Mouse (Mus musculus) lung, postnatal 0 days (tissue): ENCODE data around the gene Elmod3. TPM values are rescaled to one million over a fixed set of nuclear protein-coding genes. Genes with fewer than 3 reads are reported as not detected.

ENCODE experiments used
- ATAC-seq: fragments of 200-750 bp; cut with Nextera tagmentation; 2 replicates; pipeline ENCODE4 v1.8.0; 2017; ENCODE audit warnings: moderate library complexity
- DNase-seq: peaks from one replicate; pipeline ENCODE4 v3.0.0-alpha.2; 2016; ENCODE audit warnings: low spot score
- H3K27ac ChIP-seq: fragments of 300-500 bp; sonication (generic); 2 replicates; pipeline ENCODE4 v1.5.1; 2014; ENCODE audit warnings: antibody characterized with exemption, mild to moderate bottlenecking, low read length, mixed read lengths
- H3K27me3 ChIP-seq: fragments of 300-500 bp; sonication (generic); replicated peaks from 2 replicates; pipeline ENCODE4 v1.6.1; 2014; ENCODE audit warnings: low read length, mixed read lengths; ENCODE audit not compliant: insufficient read depth
- H3K36me3 ChIP-seq: fragments of 300-500 bp; sonication (generic); 2 replicates; pipeline ENCODE4 v1.6.1; 2014; ENCODE audit warnings: low read length, mixed read lengths; ENCODE audit not compliant: insufficient read depth
- H3K4me1 ChIP-seq: fragments of 300-500 bp; sonication (generic); 2 replicates; pipeline ENCODE4 v1.6.1; 2014; ENCODE audit warnings: antibody characterized with exemption, low read depth, low read length, mixed read lengths; ENCODE audit not compliant: insufficient read depth
- H3K4me2 ChIP-seq: fragments of 300-500 bp; sonication (generic); replicated peaks from 2 replicates; pipeline ENCODE4 v1.6.1; 2014; ENCODE audit warnings: low read depth, mild to moderate bottlenecking, low read length, moderate library complexity, mixed read lengths
- H3K4me3 ChIP-seq: fragments of 300-500 bp; sonication (generic); 2 replicates; pipeline ENCODE4 v1.5.1; 2014; ENCODE audit warnings: low read depth, low read length
- H3K9ac ChIP-seq: fragments of 300-500 bp; sonication (generic); replicated peaks from 2 replicates; pipeline ENCODE4 v1.6.1; 2014; ENCODE audit warnings: low read depth, mild to moderate bottlenecking
- H3K9me3 ChIP-seq: fragments of 300-500 bp; sonication (generic); 2 replicates; pipeline ENCODE4 v1.6.1; 2016; ENCODE audit warnings: low read length, mixed read lengths
- CTCF ChIP-seq: IDR thresholded peaks from 2 replicates; pipeline ENCODE4 v1.5.1; 2016; ENCODE audit warnings: antibody characterized with exemption, mild to moderate bottlenecking
- EP300 ChIP-seq: IDR thresholded peaks from 2 replicates; pipeline ENCODE4 v1.6.1; 2016; ENCODE audit warnings: antibody characterized with exemption, mild to moderate bottlenecking, control low read depth
- WGBS: fragments of 180-500 bp; shearing (Covaris S2); extraction: QIAGEN DNeasy Blood & Tissue Kit; methylation state at CpG from one replicate; pipeline ENCODE4 v1.1.7; 2014; 5-methylcytosine and 5-hydroxymethylcytosine counted together
- polyA plus RNA-seq: library from polyadenylated mRNA; unstranded; fragments of >200 nt; fragmentation: Nextera tagmentation; extraction: Ambion mirVana; gene quantifications from 2 replicates; pipeline ENCODE4 v1.2.1, GENCODE M21; 2015

Gene Elmod3
- polyA plus RNA-seq, 1 experiment from 2014 or later, result 19.7 TPM

GRCm38 (mm10) chr6:72635760-72636431 lies 37.7 kb upstream of the Elmod3 start:
- no peaks in the 10 kb centered on the region for H3K27me3 ChIP-seq
- H3K27ac ChIP-seq, result peak overlapping the region; percentile 38; the same call in 1 of the 2 replicates
- no peaks in the 10 kb centered on the region for H3K9me3 ChIP-seq
- H3K4me2 ChIP-seq, result no peak overlapping the region; the same call in 1 of the 2 replicates
- 27% methylated on average over 12 of the region's 12 CpGs for whole genome bisulfite sequencing
- ATAC-seq, result peak; percentile 92
- H3K36me3 ChIP-seq, result no peaks in the 10 kb centered on the region
- H3K4me3 ChIP-seq, result no peak overlapping the region
- no peak overlapping the region for H3K9ac ChIP-seq
- DNase-seq, result peak; percentile 90
- TF ChIP-seq EP300, result peak; percentile 48; the same call in 1 of the 2 replicates
- TF ChIP-seq CTCF, result peak; percentile 79
- no peaks in the 10 kb centered on the region for H3K4me1 ChIP-seq

DNA sequence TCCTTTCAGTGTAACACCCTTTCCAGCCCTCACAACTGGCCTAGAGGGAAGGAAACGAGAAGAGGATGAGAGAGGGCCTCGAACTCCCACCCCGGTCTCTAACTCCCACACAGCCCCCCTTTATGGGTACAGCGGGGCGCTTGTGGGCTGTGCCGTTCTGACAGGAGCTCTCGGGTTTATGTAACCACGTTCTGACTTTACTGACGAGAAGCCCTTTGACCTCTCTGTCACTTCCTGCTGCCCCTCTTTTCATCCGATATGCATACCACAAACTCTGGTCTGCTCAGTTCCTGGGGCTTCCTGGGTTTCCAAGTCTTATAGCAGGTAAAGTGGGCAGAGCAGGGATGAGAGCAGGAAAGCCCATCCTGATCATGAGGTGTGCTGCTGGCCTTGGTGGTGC lies 36.1 kb upstream of the Elmod3 start:
- Histone ChIP-seq H3K36me3 (peaks cover 8% of the 10 kb centered on the region; the same call in 1 of the 2 replicates), H3K27me3 (no peaks in the 10 kb centered on the region), H3K4me2 (no peak overlapping the region), H3K27ac (no peak overlapping the region), H3K4me1 (no peaks in the 10 kb centered on the region), H3K9me3 (no peaks in the 10 kb centered on the region), H3K4me3 (no peak overlapping the region), H3K9ac (no peak overlapping the region)
- 63% methylated on average over 10 of the region's 10 CpGs for WGBS
- TF ChIP-seq EP300 (no peak), CTCF (no peak)
- DNase-seq (no peak), ATAC-seq (no peak)

DNA sequence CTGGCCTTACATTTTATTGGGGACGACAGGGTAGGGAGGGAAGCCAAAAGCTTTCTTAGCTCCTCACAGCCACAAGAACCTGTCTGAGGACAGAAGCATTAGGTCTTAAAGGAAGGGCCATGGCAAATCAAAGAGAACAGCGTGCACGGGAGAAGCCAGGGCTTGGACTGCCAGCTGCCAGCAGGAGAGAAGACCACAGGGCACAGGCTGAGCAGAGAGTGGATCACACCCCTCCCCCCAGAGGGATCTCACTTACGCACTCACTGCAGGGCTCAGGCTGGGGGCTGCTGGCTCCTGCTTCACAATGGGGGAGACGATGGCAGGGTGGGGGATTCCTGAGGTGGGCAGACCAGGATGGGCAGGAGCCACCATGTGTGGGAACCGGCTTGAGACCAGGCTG lies 33.5 kb upstream of the Elmod3 start:
- TF ChIP-seq CTCF, result no peak
- no peak for TF ChIP-seq EP300
- no peaks in the 10 kb centered on the region for H3K4me1 ChIP-seq
- H3K27ac ChIP-seq, result no peak overlapping the region
- H3K9ac ChIP-seq, result no peak overlapping the region
- no peak for ATAC-seq
- H3K27me3 ChIP-seq, result no peaks in the 10 kb centered on the region
- H3K36me3 ChIP-seq, result peaks cover 18% of the 10 kb centered on the region; the same call in 1 of the 2 replicates
- no peak for DNase-seq
- H3K4me2 ChIP-seq, result no peak overlapping the region
- H3K9me3 ChIP-seq, result no peaks in the 10 kb centered on the region
- WGBS, result 81% methylated on average over 6 of the region's 6 CpGs
- H3K4me3 ChIP-seq, result no peak overlapping the region

DNA sequence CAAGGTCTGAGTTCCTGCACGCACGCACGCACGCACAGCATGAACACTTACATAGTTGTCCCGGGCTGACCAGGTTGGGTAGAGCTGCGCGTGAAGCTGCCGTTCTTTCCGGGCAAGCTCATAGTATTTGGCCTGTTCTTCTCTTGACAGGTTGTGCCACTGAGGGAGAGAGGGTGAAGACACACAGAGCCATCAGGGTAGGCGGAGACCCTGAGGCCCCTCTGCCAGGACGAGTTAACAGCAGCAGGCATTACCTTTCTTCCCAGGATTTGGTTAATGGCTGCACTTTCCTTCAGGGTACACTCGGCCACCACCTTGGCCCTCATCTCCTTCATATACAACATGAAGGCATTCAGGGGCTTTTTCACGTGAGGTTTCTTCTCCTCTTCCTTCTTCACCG lies 32.7 kb upstream of the Elmod3 start:
- no peak for ATAC-seq
- no peak for TF ChIP-seq CTCF
- no peak for TF ChIP-seq EP300
- Histone ChIP-seq H3K27me3 (no peaks in the 10 kb centered on the region), H3K4me1 (no peaks in the 10 kb centered on the region), H3K36me3 (peaks cover 18% of the 10 kb centered on the region; the same call in 1 of the 2 replicates), H3K4me2 (no peak overlapping the region), H3K9me3 (no peaks in the 10 kb centered on the region), H3K4me3 (no peak overlapping the region), H3K9ac (no peak overlapping the region), H3K27ac (0 out of 2 replicates have a peak overlapping the region, but pooled peaks have one; percentile 26)
- WGBS, result 88% methylated on average over 14 of the region's 14 CpGs
- no peak for DNase-seq

DNA sequence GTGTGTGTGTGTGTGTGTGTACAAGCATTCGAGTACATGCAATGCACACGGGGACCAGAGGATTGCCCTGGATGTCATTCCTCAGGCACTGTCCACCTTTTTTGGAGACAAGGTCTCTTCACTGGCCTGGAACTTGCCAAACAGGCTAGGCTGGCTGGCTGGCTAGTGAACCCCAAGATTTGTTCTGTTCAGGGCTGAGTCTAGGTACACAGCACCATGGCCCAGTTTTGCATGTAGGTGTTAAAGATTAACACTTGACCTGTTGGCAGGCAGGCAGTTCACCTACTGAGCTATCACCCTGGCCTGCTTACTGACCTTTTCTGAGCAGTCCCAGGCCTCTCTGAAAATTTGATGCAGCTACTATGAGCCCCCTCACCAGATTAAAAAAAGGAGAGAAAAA lies 32.2 kb upstream of the Elmod3 start:
- WGBS, result 75% methylated on average over 2 of the region's 2 CpGs
- no peaks in the 10 kb centered on the region for H3K4me1 ChIP-seq

GRCm38 (mm10) chr6:72627276-72627675 lies 29.1 kb upstream of the Elmod3 start:
- Histone ChIP-seq H3K9me3 (no peaks in the 10 kb centered on the region), H3K4me3 (no peak overlapping the region), H3K27me3 (no peaks in the 10 kb centered on the region), H3K27ac (no peak overlapping the region), H3K36me3 (peaks cover 18% of the 10 kb centered on the region; the same call in 1 of the 2 replicates), H3K4me1 (no peaks in the 10 kb centered on the region), H3K4me2 (no peak overlapping the region), H3K9ac (no peak overlapping the region)
- DNase-seq, result no peak
- 80% methylated on average over 16 of the region's 16 CpGs for WGBS
- no peak for TF ChIP-seq EP300
- no peak for TF ChIP-seq CTCF
- ATAC-seq, result no peak

More for the DNA sequence above, 32.2 kb upstream of the Elmod3 start:
- no peak overlapping the region for H3K9ac ChIP-seq
- H3K27ac ChIP-seq, result no peak overlapping the region
- TF ChIP-seq EP300 (no peak), CTCF (no peak)
- peaks cover 18% of the 10 kb centered on the region; the same call in 1 of the 2 replicates for H3K36me3 ChIP-seq
- no peaks in the 10 kb centered on the region for H3K27me3 ChIP-seq
- H3K4me3 ChIP-seq, result no peak overlapping the region
- DNase-seq (no peak), ATAC-seq (no peak)
- H3K4me2 ChIP-seq, result no peak overlapping the region
- no peaks in the 10 kb centered on the region for H3K9me3 ChIP-seq
